Mouse (Mus musculus) kidney, adult 2 months (tissue): ENCODE data around the gene Foxp1.

Experiments
- CTCF ChIP-seq: fragments of 200-500 bp; conservative IDR thresholded peaks from 2 replicates; pipeline ENCODE4 v1.5.1; 2011; ENCODE audit warnings: low read depth, mild to moderate bottlenecking, control low read depth, low read length, moderate library complexity, mixed read lengths; ENCODE audit not compliant: insufficient read depth, insufficient read length
- POLR2A ChIP-seq: fragments of 200-500 bp; IDR thresholded peaks from one replicate; pipeline ENCODE4 v1.6.1; 2011; ENCODE audit warnings: low read depth, low read length, control low read depth

GRCm38 (mm10) chr6:99028161-99028988 is 494.1 kb downstream of the Foxp1 start:
- TF ChIP-seq CTCF (no peak), POLR2A (no peak)
